Mouse (Mus musculus) bone marrow, adult 2 months (tissue): ENCODE results near the gene Gcsh. TPM values are rescaled to one million over a fixed set of nuclear protein-coding genes. Genes with fewer than 3 reads are reported as not detected.

ENCODE experiments used
- H3K27ac ChIP-seq: fragments of 200-500 bp; 2 replicates; pipeline ENCODE4 v1.5.1; 2012; ENCODE audit warnings: low read depth, mild to moderate bottlenecking, control low read depth, inconsistent platforms, low read length; ENCODE audit not compliant: control insufficient read depth, poor library complexity, insufficient read depth
- H3K4me1 ChIP-seq: fragments of 200-500 bp; 2 replicates; pipeline ENCODE4 v1.6.1; 2011; ENCODE audit warnings: low read length; ENCODE audit not compliant: control insufficient read depth, insufficient read depth
- H3K4me3 ChIP-seq: fragments of 200-500 bp; replicated peaks from 2 replicates; pipeline ENCODE3; 2011; ENCODE audit warnings: mild to moderate bottlenecking, low read depth, low read length, control low read depth; ENCODE audit not compliant: control insufficient read depth
- CTCF ChIP-seq: fragments of 200-500 bp; IDR thresholded peaks from 2 replicates; pipeline ENCODE4 v1.5.1; 2011; ENCODE audit warnings: low read length, control low read depth; ENCODE audit not compliant: control insufficient read depth, insufficient read depth
- POLR2A ChIP-seq: fragments of 200-500 bp; IDR thresholded peaks from 2 replicates; pipeline ENCODE4 v1.6.1; 2011; ENCODE audit warnings: low read depth, mild to moderate bottlenecking, control low read depth, low read length, borderline replicate concordance; ENCODE audit not compliant: control insufficient read depth
- WGBS: fragments of 180-500 bp; shearing (Covaris S2); methylation state at CpG from one replicate; pipeline ENCODE4 v1.1.7; 2018; 5-methylcytosine and 5-hydroxymethylcytosine counted together
- polyA plus RNA-seq: library from polyadenylated mRNA; stranded (reverse); fragments of >200 nt; gene quantifications from 2 replicates; pipeline ENCODE4 v1.2.4, GENCODE M21; 2011; ENCODE audit warnings: low replicate concordance; ENCODE audit not compliant: missing spikeins, insufficient read depth, insufficient read length

Gene Gcsh
- polyA plus RNA-seq: 6.8 and 29.3 TPM in 2 replicates

- H3K4me3 ChIP-seq: peak within 1 kb of the TSS; percentile 96
- WGBS: 1% methylated on average over 56 of the region's 56 CpGs
- peaks cover 1% of the 10 kb centered on the region; the same call in 1 of the 2 replicates for H3K4me1 ChIP-seq
- TF ChIP-seq CTCF (no peak; the same call in 1 of the 2 replicates), POLR2A (0 out of 2 replicates have a peak, but pooled peaks have one; percentile 32)
- H3K27ac ChIP-seq: peak within 1 kb of the TSS; percentile 48; the same call in 1 of the 2 replicates
Observed at GRCm38 (mm10) chr8:116993095-116993867, at the start of gene Gcsh. Gcsh (minus strand) TSS chr8:116993537.

- no peak for TF ChIP-seq CTCF
- no peak for TF ChIP-seq POLR2A
- Histone ChIP-seq H3K27ac (no peak overlapping the region), H3K4me3 (no peak overlapping the region), H3K4me1 (no peaks in the 10 kb centered on the region)
- WGBS: 76% methylated on average over 7 of the region's 7 CpGs
Observed at GRCm38 (mm10) chr8:117039843-117040242, 46.5 kb upstream of the Gcsh start.

GRCm38 (mm10) chr8:117037374-117037935 lies 44.1 kb upstream of the Gcsh start:
- no peak overlapping the region for H3K4me3 ChIP-seq
- TF ChIP-seq CTCF (no peak), POLR2A (no peak)
- H3K4me1 ChIP-seq: no peaks in the 10 kb centered on the region; the same call in 1 of the 2 replicates
- H3K27ac ChIP-seq: no peak overlapping the region
- WGBS: 85% methylated on average over 7 of the region's 7 CpGs

- WGBS: 4% methylated on average over 3 of the region's 3 CpGs
- no peak for TF ChIP-seq POLR2A
- TF ChIP-seq CTCF: no peak
- Histone ChIP-seq H3K4me1 (no peaks in the 10 kb centered on the region; the same call in 1 of the 2 replicates), H3K4me3 (no peak overlapping the region), H3K27ac (no peak overlapping the region)
Observed at GRCm38 (mm10) chr8:117033393-117033792, 40.1 kb upstream of the Gcsh start.

- Histone ChIP-seq H3K4me1 (no peaks in the 10 kb centered on the region; the same call in 1 of the 2 replicates), H3K27ac (no peak overlapping the region), H3K4me3 (no peak overlapping the region)
- 23% methylated on average over 8 of the region's 8 CpGs for WGBS
- TF ChIP-seq CTCF (no peak), POLR2A (no peak)
Observed at GRCm38 (mm10) chr8:117032609-117033008, 39.3 kb upstream of the Gcsh start.

GRCm38 (mm10) chr8:117031476-117031875 lies 38.1 kb upstream of the Gcsh start:
- no peak overlapping the region for H3K4me3 ChIP-seq
- TF ChIP-seq CTCF: no peak
- TF ChIP-seq POLR2A: no peak
- no peak overlapping the region for H3K27ac ChIP-seq
- H3K4me1 ChIP-seq: no peaks in the 10 kb centered on the region; the same call in 1 of the 2 replicates
- 77% methylated on average over 6 of the region's 6 CpGs for WGBS

- WGBS: 89% methylated on average over 10 of the region's 10 CpGs
- TF ChIP-seq CTCF (no peak), POLR2A (no peak)
- no peak overlapping the region for H3K4me3 ChIP-seq
Observed at GRCm38 (mm10) chr8:117028686-117029085, 35.3 kb upstream of the Gcsh start.

GRCm38 (mm10) chr8:117027601-117028000 lies 34.3 kb upstream of the Gcsh start:
- H3K27ac ChIP-seq: no peak overlapping the region
- no peak for TF ChIP-seq POLR2A
- TF ChIP-seq CTCF: no peak
- no peak overlapping the region for H3K4me3 ChIP-seq
- 81% methylated on average over 5 of the region's 5 CpGs for WGBS
- H3K4me1 ChIP-seq: no peaks in the 10 kb centered on the region

More at GRCm38 (mm10) chr8:117028686-117029085, 35.3 kb upstream of the Gcsh start:
- no peak overlapping the region for H3K27ac ChIP-seq
- H3K4me1 ChIP-seq: no peaks in the 10 kb centered on the region; the same call in 1 of the 2 replicates
